In genomic region chr5:3150766-3151165, GRCm38 (mm10) we compare ENCODE assay signal across 6 mouse cellular contexts.
DNase-seq lines count a peak whose midpoint lies in the region; ATAC-seq lines count a peak whose summit lies in the region.
"Not testable (repeated sequence)": the region's sequence is repeated elsewhere in the genome, so short reads cannot be mapped to it uniquely, and the experiment has no call there.

No protein-coding gene starts in this region.

- WGBS in midbrain, embryonic 12.5 days: 33% methylated on average over 4 of the region's 4 CpGs
- WGBS in neural tube, embryonic 11.5 days: 44% methylated on average over 4 of the region's 4 CpGs

- H3K9ac ChIP-seq in midbrain, embryonic 12.5 days (replicated peaks); neural tube, embryonic 11.5 days (ENCODE audit: low read length): not testable (repeated sequence)

- not testable (repeated sequence) for H3K27me3 ChIP-seq in midbrain, embryonic 12.5 days; neural tube, embryonic 11.5 days (ENCODE audit: control insufficient read depth, insufficient read depth, low read length)

- not testable (repeated sequence) for H3K4me3 ChIP-seq in midbrain, embryonic 12.5 days; neural tube, embryonic 11.5 days (ENCODE audit: low read depth, low read length)

- ATAC-seq in midbrain, embryonic 12.5 days (ENCODE audit: low FRiP score, low read depth): not testable (repeated sequence)
- ATAC-seq in neural tube, embryonic 11.5 days (ENCODE audit: insufficient read depth, low FRiP score, low TSS enrichment): 0 out of 2 replicates have a peak, but pooled peaks have one; percentile 11

- not testable (repeated sequence) for H3K4me2 ChIP-seq in midbrain, embryonic 12.5 days (replicated peaks); neural tube, embryonic 11.5 days (ENCODE audit: low read depth)

- H3K27ac ChIP-seq in midbrain, embryonic 12.5 days (replicated peaks): 0 out of 2 replicates have a peak overlapping the region, but pooled peaks have one; percentile 25
- not testable (repeated sequence) for H3K27ac ChIP-seq in neural tube, embryonic 11.5 days (ENCODE audit: low read depth, low read length)

- peak; percentile 0 for DNase-seq in Muller cell, postnatal 12 days (ENCODE audit: inconsistent ontology term)
- peak; percentile 6 for DNase-seq in embryo, embryonic 11 days
- peak; percentile 84 for DNase-seq in heart, adult 11 months
- DNase-seq in mesoderm, embryonic 11.5 days (ENCODE audit: low read depth, low spot score): peak; percentile 4
- DNase-seq in neural tube, embryonic 11.5 days (ENCODE audit: low spot score): not testable (repeated sequence)

- not testable (repeated sequence) for H3K4me1 ChIP-seq in midbrain, embryonic 12.5 days; neural tube, embryonic 11.5 days (ENCODE audit: control insufficient read depth, insufficient read depth, low read length)

- H3K9me3 ChIP-seq in midbrain, embryonic 12.5 days; neural tube, embryonic 11.5 days (ENCODE audit: control insufficient read depth, low read length): not testable (repeated sequence)

- not testable (repeated sequence) for H3K36me3 ChIP-seq in midbrain, embryonic 12.5 days; neural tube, embryonic 11.5 days (ENCODE audit: control insufficient read depth, insufficient read depth, low read length)
